Mouse (Mus musculus) hindbrain, embryonic 14.5 days (tissue): ENCODE measurements around the gene Rnf10. TPM values are rescaled to one million over a fixed set of nuclear protein-coding genes. Genes with fewer than 3 reads are reported as not detected.

Experiments
- ATAC-seq: fragments of 200-750 bp; cut with Nextera tagmentation; 2 replicates; pipeline ENCODE4 v1.8.0; 2017; ENCODE audit warnings: moderate number of reproducible peaks, mild to moderate bottlenecking, moderate TSS enrichment, moderate library complexity; ENCODE audit not compliant: low FRiP score
- DNase-seq: peaks from one replicate; pipeline ENCODE4 v3.0.0-alpha.2; 2015; ENCODE audit warnings: low spot score
- H3K27ac ChIP-seq: fragments of 300-500 bp; sonication (generic); 2 replicates; pipeline ENCODE4 v1.5.1; 2014; ENCODE audit warnings: mild to moderate bottlenecking, moderate library complexity
- H3K27me3 ChIP-seq: fragments of 300-500 bp; sonication (generic); 2 replicates; pipeline ENCODE4 v1.6.1; 2014; ENCODE audit warnings: mild to moderate bottlenecking, low read length, mixed read lengths; ENCODE audit not compliant: control insufficient read depth, insufficient read depth
- H3K36me3 ChIP-seq: fragments of 300-500 bp; sonication (generic); replicated peaks from 2 replicates; pipeline ENCODE4 v1.6.1; 2014; ENCODE audit not compliant: control insufficient read depth, insufficient read depth
- H3K4me1 ChIP-seq: fragments of 300-500 bp; sonication (generic); replicated peaks from 2 replicates; pipeline ENCODE4 v1.6.1; 2014; ENCODE audit warnings: antibody characterized with exemption, low read length, mixed read lengths; ENCODE audit not compliant: control insufficient read depth, insufficient read depth
- H3K4me2 ChIP-seq: fragments of 300-500 bp; sonication (generic); replicated peaks from 2 replicates; pipeline ENCODE4 v1.6.1; 2014; ENCODE audit warnings: mild to moderate bottlenecking, moderate library complexity
- H3K4me3 ChIP-seq: fragments of 300-500 bp; sonication (generic); replicated peaks from 2 replicates; pipeline ENCODE4 v1.5.1; 2014; ENCODE audit warnings: mild to moderate bottlenecking, low read length
- H3K9ac ChIP-seq: fragments of 300-500 bp; sonication (generic); 2 replicates; pipeline ENCODE4 v1.6.1; 2014
- H3K9me3 ChIP-seq: fragments of 300-500 bp; sonication (generic); 2 replicates; pipeline ENCODE4 v1.6.1; 2016; ENCODE audit warnings: low read length; ENCODE audit not compliant: control insufficient read depth
- WGBS: fragments of 180-500 bp; shearing (Covaris S2); extraction: QIAGEN DNeasy Blood & Tissue Kit; methylation state at CpG from one replicate; pipeline ENCODE4 v1.1.7; 2014; 5-methylcytosine and 5-hydroxymethylcytosine counted together
- polyA plus RNA-seq: library from polyadenylated mRNA; unstranded; fragments of >200 nt; fragmentation: Nextera tagmentation; extraction: Ambion mirVana; gene quantifications from 2 replicates; pipeline ENCODE4 v1.2.1, GENCODE M21; 2014

The Rnf10 gene
- polyA plus RNA-seq, 1 experiment from 2014 or later, result 101 TPM

DNA sequence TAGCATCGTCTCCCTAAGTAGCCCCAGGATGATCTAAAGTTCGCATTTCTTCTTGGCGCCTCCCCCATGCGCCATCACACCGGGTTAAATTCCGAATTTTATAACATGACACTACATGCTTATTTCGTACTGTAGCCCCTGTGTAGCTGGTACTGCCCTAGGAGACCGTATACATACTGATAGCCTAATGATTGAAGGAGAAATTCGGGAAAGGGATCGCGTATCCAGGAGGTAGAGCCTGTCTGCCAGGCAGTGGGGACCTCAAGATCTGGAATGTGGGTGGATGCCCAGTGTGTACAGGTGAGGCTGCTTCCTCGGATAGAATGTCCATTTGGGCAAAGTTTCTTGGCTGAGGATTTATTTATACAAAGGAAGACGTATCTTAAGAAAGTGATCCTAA, 28.9 kb upstream of the Rnf10 start:
- 33% methylated on average over 13 of the region's 13 CpGs for WGBS
- peak overlapping the region; percentile 54 for H3K9ac ChIP-seq
- H3K36me3 ChIP-seq, result peaks cover 26% of the 10 kb centered on the region
- ATAC-seq (no peak), DNase-seq (no peak)
- no peaks in the 10 kb centered on the region for H3K9me3 ChIP-seq
- H3K4me1 ChIP-seq, result peaks cover 19% of the 10 kb centered on the region
- peak overlapping the region; percentile 72 for H3K4me2 ChIP-seq
- peak overlapping the region; percentile 60; the same call in 1 of the 2 replicates for H3K27ac ChIP-seq
- H3K4me3 ChIP-seq, result peak overlapping the region; percentile 76
- no peaks in the 10 kb centered on the region for H3K27me3 ChIP-seq

DNA sequence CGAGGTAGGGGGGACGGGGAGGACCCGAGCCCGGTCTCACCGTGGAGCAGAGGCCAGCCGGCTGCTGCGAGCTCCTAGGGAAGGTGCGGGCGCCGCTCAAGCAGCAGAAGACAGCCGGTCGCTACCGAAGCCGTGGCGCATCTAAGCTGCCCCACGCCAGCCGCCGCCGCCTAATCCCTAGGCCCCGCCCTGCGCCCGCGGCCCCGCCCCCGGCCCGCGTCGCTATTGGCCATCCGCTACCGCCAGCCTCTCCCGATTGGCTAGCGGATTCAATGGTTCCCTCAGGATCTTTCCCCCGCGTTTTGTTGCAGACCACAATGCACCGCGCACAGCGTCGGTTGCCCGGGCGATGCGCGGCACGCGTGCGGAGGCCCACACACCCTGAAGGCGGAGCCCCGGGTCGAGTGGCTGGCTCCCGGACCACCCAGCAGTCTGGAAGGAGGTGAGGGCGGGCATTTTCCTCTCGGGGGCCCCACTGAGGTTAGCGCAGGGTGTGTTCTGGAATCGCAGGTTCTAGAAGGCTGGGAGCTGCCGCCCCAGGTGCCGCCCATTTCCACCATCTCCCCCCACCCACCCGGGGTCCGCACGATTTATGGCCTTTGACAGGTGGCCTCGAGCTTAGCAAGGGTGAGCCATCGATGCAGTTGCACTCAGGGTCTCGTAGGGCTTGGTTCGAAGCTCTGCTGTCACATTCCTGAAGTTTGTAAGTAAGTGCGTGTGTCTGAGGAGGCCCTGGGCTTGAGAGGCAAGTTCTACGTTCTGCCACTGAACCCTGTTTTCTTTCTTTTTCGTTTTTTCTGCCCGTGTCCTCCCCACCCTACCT, 28.3 kb upstream of the Rnf10 start, which contains the start of gene Dynll1:
Dynll1 (minus strand) TSS at position 208 of the 823 bp plus-strand sequence.
- Histone ChIP-seq H3K4me1 (peaks cover 19% of the 10 kb centered on the region), H3K36me3 (peaks cover 32% of the 10 kb centered on the region)
- peak; percentile 97 for ATAC-seq

DNA sequence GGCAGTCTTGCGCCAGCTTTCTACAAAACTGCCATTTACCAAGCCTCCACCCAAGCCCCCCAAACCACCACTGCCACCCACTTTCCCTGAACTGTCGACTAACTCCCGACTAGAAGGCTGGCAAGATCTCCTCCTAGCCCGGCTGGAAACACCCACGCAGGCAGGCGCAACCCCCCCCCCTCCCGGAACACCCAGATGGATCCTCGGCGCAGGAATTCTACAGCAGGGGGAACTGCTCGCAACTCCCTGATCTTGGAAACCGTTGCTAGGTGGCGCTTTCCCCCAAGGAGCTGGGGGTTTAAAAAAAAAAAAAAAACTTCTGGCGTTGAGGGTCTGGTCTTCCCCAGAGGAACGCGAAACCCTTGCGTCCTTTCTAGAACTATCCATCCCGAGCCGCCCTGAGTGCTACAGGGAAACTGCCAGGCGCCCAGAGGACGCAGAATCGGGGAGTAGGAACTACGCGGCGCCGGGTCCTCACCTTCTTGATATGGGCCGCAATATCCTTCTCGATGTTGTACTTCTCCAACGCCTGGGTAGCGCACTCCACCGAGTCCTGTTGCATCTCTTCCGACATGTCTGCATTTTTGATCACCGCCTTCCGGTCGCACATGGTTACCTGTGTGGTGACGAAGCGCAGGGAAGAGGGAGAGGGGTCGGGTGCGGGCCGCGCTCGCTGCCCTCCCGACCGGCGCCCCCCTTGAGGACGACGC, 27.5 kb upstream of the Rnf10 start:
- H3K9me3 ChIP-seq, result no peaks in the 10 kb centered on the region
- H3K27me3 ChIP-seq, result no peaks in the 10 kb centered on the region
- peaks cover 19% of the 10 kb centered on the region for H3K4me1 ChIP-seq
- H3K4me3 ChIP-seq, result peak overlapping the region; percentile 76
- H3K27ac ChIP-seq, result peak overlapping the region; percentile 90
- peak overlapping the region; percentile 85 for H3K9ac ChIP-seq
- H3K4me2 ChIP-seq, result peak overlapping the region; percentile 72
- under 1% methylated on average over 46 of the region's 46 CpGs for WGBS
- peaks cover 40% of the 10 kb centered on the region for H3K36me3 ChIP-seq
- DNase-seq, result peak; percentile 73
- peak; percentile 1; the same call in 1 of the 2 replicates for ATAC-seq

More for the DNA sequence above, 28.3 kb upstream of the Rnf10 start, which contains the start of gene Dynll1:
- Histone ChIP-seq H3K4me2 (peak within 1 kb of the TSS; percentile 72), H3K9me3 (no peaks in the 10 kb centered on the region), H3K27ac (peak within 1 kb of the TSS; percentile 90), H3K4me3 (peak within 1 kb of the TSS; percentile 76), H3K27me3 (no peaks in the 10 kb centered on the region), H3K9ac (peak within 1 kb of the TSS; percentile 85)
- DNase-seq, result peak; percentile 100
- whole genome bisulfite sequencing, result under 1% methylated on average over 58 of the region's 66 CpGs

DNA sequence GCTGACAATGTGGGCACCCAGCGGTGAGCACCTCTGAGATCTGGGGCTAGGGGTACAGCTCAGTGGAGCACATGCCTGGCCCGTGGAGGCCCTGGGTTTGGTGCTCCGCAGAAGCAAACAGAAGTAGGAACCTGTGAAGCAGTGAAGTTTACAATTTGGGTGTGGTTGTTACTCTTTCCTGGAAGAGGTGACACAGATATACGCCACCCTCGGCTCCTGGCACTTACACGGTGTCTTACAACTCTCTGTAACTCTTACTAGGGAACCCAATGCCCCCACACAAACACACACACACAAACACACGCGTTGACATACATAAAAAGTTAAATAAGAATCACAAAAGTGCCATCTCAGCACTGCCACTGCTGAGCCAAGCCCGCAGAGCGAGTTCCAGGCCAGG, 23.6 kb upstream of the Rnf10 start:
- Histone ChIP-seq H3K36me3 (peaks cover 61% of the 10 kb centered on the region), H3K27me3 (no peaks in the 10 kb centered on the region), H3K4me1 (peaks cover 12% of the 10 kb centered on the region), H3K4me3 (no peak overlapping the region), H3K27ac (no peak overlapping the region), H3K9ac (no peak overlapping the region), H3K4me2 (no peak overlapping the region), H3K9me3 (no peaks in the 10 kb centered on the region)
- WGBS, result 89% methylated on average over 10 of the region's 10 CpGs
- DNase-seq (no peak), ATAC-seq (no peak)

DNA sequence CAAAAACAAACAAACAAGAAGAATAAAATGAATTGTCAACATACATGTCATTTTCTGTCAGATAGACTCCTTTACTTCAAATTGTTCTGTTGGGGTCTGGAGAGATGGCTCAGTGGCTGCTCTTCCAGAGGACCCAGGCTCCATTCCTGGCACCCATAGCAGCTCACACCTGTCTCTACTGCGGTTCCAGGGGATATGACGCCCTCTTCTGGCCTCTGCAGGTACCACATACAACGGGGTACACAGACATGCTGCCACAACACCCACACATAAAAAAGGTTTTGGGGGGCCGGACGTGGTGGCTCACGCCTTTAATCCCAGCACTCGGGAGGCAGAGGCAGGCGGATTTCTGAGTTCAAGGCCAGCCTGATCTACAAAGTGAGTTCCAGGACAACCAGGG, 21.5 kb upstream of the Rnf10 start:
- ATAC-seq (no peak), DNase-seq (no peak)
- no peak overlapping the region for H3K27ac ChIP-seq
- H3K4me3 ChIP-seq, result no peak overlapping the region
- no peak overlapping the region for H3K4me2 ChIP-seq
- 94% methylated on average over 8 of the region's 8 CpGs for WGBS
- peaks cover 6% of the 10 kb centered on the region for H3K4me1 ChIP-seq
- no peaks in the 10 kb centered on the region for H3K27me3 ChIP-seq
- H3K9me3 ChIP-seq, result no peaks in the 10 kb centered on the region
- H3K9ac ChIP-seq, result no peak overlapping the region
- peaks cover 78% of the 10 kb centered on the region for H3K36me3 ChIP-seq

DNA sequence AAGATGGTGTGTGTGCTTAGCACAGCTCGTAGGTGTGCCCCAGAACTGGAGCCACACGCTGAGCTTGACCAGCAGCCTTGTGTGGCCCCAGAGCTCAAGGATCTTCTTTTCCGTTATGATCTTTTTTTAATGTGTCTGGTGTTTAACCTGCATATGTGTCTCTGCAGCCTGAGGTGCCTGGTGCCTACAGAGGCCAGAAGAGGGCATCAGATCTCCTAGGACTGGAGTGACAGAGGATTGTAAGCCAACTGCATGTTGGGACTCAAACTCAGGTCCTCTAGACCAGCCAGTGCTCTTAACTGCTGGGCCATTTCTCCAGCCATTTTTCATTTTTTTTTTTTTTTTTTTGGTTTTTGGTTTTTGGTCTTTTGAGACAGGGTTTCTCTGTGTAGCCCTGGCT, 12.0 kb upstream of the Rnf10 start:
- Histone ChIP-seq H3K9me3 (no peaks in the 10 kb centered on the region), H3K9ac (no peak overlapping the region), H3K27me3 (no peaks in the 10 kb centered on the region), H3K4me1 (peaks cover 6% of the 10 kb centered on the region), H3K4me2 (no peak overlapping the region), H3K36me3 (peaks cover 50% of the 10 kb centered on the region), H3K4me3 (no peak overlapping the region), H3K27ac (no peak overlapping the region)
- WGBS, result 84% methylated on average over 3 of the region's 3 CpGs
- ATAC-seq (no peak), DNase-seq (no peak)

DNA sequence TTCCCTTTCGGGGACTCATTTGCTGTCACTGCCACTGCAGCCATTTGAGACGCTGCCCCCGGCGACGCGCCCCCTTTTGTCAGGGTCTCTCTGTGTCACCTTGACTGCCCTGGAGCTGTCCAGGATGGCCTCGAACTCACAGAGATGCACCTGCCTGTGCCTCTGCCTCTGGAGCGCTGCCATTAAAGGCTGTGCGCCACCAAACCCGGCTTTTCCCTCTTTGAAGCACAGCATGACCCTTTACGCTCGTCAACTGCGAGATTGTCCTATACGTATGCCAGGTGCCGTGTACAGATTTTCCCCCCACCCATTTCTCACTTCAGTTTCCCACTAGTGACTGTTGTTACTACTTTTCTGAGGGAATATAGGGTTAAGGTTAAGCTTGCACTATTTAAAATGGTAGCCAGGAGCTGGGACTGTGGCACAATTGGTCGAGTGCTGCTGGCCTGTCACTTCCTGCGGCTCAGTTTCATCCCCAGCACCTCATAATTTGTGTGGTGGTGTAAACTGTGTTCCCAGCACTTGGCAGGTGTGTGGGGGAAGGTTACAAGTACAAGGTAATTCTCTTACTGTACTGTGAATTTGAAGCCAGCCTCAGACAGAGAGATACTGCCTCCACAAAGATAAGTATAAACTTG, 7.5 kb upstream of the Rnf10 start:
- Histone ChIP-seq H3K4me2 (peak overlapping the region; percentile 89), H3K27ac (0 out of 2 replicates have a peak overlapping the region, but pooled peaks have one; percentile 40), H3K36me3 (peaks cover 21% of the 10 kb centered on the region), H3K9me3 (no peaks in the 10 kb centered on the region), H3K4me3 (peak overlapping the region; percentile 73), H3K9ac (peak overlapping the region; percentile 75), H3K27me3 (no peaks in the 10 kb centered on the region), H3K4me1 (peaks cover 6% of the 10 kb centered on the region)
- ATAC-seq (0 out of 2 replicates have a peak, but pooled peaks have one; percentile 21), DNase-seq (no peak)
- WGBS, result 11% methylated on average over 17 of the region's 17 CpGs

DNA sequence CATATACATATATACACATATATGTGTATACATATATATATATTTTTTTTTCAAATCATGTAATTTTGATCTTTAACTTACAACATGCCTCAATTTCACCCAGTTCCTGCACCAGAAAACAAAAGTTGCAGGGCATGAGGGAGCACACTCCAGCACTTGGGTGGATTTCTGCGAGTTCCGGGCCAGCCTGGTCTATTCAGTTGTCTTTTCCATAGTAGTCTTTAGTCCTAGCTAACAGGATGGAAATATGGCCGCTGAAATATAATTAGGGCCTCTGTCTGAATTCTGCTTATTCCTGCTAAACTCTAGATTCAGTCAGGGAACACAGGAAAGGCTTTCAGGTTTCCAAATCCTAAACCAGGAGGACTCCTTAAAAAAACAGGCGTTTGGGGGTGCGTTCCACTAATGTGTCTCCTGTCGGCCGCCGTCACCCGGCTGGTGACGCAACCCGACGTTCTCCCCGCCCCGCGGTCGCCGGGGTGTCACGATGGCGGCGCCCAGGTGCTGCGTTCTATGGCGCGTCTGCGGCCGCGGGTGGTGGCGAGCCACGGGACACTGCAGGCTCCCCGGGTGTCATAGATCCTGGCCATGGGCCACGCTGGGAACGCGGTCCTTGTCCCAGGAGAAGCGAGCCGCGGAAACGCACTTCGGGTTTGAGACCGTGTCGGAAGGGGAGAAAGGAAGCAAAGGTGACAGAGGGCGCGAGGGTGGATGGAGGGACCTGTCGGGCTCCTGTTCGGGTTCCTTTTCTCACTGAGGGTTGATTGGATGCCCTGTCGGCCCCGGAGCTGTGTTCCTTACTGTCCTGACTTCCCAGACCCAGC, 6.7 kb upstream of the Rnf10 start, which contains the start of gene Coq5:
Coq5 (plus strand) TSS at position 441 of the 824 bp plus-strand sequence.
- DNase-seq (peak; percentile 87), ATAC-seq (peak; percentile 76; the same call in 1 of the 2 replicates)
- Histone ChIP-seq H3K4me1 (peaks cover 6% of the 10 kb centered on the region), H3K36me3 (peaks cover 15% of the 10 kb centered on the region), H3K27me3 (no peaks in the 10 kb centered on the region), H3K9me3 (no peaks in the 10 kb centered on the region), H3K27ac (0 out of 2 replicates have a peak within 1 kb of the TSS, but pooled peaks have one; percentile 40), H3K4me2 (peak within 1 kb of the TSS; percentile 89), H3K4me3 (peak within 1 kb of the TSS; percentile 73), H3K9ac (peak within 1 kb of the TSS; percentile 75)
- 4% methylated on average over 45 of the region's 45 CpGs for WGBS
